Mouse (Mus musculus) spleen, adult 10 weeks (tissue): ENCODE data around the gene Pitpnm3. TPM values are rescaled to one million over a fixed set of nuclear protein-coding genes. Genes with fewer than 3 reads are reported as not detected.

ENCODE experiments used
- polyA plus RNA-seq: library from polyadenylated mRNA; stranded (reverse); fragments of 350-450 nt; fragmentation: Illumina TruSeq; extraction: RNeasy Lipid Tissue Mini Kit (QIAGEN cat#74804); gene quantifications from one replicate; pipeline ENCODE4 v1.2.3, GENCODE M21; 2015; ENCODE audit warnings: low replicate concordance; ENCODE audit not compliant: insufficient read depth

Gene Pitpnm3
- polyA plus RNA-seq: 3.2 TPM

DNA sequence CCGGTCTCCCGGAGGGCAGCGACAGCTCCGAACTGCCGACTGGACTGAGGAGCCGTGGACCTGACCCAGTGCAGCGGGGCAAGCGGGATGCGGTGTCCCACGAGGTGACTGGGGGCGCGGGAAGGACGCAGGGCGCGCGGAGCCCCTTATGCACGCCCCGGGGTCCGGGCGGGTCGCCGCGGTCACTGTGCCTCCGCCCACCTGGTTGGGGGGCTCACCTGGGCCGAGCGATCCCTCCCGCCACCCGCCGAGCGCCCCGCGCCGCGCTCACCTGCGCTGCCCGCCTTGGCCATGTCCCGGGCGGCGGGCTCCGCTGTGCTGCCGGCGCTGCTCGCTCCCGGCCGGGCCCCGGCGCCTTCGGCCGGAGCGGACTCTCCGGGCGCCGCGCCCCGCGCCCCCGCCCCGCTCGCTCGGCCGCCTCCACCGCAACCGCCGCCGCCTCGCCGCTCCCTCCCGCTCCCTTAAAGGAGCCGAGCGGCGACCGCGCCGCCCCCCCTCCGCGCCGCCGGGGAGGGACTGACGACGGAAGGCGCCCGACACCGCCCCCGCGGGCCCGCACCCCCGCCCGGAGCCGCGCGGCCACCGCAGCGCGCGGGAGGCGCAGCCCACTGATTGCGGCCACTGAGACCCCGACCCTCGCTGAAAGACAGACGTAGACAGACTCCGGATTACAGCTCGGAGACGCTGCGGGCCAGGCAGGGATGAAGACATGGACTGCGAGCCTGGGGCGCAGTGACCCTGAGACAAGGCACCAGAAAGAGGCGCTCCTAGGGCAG lies at the start of gene Pitpnm3:
TSS of gene Pitpnm3 (minus strand) at position 396 of the 776 bp plus-strand sequence.

DNA sequence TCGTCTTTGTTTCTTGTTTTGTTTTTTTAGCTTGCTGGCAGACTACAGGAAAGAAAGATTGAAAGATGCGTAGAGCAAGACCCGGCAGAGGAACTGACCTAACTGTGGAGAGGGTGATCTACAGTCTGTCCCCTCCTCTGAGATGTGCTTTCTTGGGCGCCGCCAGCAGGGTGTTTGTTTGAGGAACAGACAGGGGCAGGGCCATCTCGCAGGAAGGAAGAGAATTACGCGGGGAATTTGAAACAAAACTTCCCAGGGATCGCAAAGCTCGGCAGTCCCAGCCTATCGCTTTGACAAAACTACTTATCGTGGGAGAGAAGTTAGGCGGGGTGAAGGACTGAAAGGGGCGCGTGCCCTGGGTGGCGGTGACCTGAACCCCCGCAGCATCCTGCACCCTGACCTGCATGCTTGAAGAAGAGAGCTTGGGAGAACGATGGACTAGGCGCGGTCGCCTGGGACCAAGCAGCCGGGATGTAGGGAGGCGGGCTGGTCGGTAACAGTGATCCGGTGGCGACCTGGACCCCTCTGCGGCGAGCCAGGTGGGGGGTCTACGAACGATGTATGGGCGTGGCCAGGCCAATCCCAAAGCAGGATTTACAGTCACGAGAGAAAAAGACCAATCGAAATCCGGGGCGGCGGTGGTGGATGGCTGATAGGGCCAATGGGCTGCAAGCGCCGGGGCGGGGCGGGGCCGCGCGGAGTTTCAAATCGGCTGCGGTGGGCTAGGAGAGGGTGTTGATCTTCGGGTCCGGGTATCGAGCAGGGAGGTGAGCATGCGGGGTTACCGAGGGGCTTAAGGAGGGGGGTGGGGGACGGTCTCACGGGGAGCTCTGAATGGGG lies 93.6 kb downstream of the Pitpnm3 start, which contains the start of gene Pimreg:
TSS of gene Pimreg (plus strand) at position 265 of the 840 bp plus-strand sequence.

DNA sequence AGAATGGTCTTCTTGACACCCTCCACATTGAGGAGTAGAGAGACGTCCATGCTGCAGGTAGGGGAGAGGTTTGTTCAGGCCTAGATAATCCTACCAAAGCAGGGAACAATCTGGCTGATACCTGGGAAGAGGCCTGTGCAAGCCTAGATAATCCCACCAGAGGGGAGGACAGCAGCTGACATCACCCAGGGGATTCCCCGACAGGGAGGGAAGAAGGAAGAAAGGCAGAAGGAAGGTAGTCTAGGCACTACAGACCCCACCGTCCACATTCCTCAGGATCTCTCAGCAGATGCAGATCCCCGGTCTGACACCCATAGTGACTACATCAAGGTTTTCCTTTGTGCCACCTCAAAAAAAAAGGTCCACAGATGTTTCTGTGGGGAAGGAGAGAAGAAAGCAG lies 98.2 kb downstream of the Pitpnm3 start, which contains the start of gene Aipl1:
TSS of gene Aipl1 (minus strand) at position 101 of the 400 bp plus-strand sequence.

Other genes starting within 250 kb of the Pitpnm3 start
- gene Aipl1, start 98.3 kb downstream of the Pitpnm3 start, polyA plus RNA-seq: not detected
- gene Pimreg, start 93.7 kb downstream of the Pitpnm3 start, polyA plus RNA-seq: 3.0 TPM
- 0.30 TPM for gene Gm43951, start 71.1 kb upstream of the Pitpnm3 start, polyA plus RNA-seq
- gene 4933427D14Rik, start 71.7 kb upstream of the Pitpnm3 start, polyA plus RNA-seq: 15.0 TPM
- gene Txndc17, start 71.8 kb upstream of the Pitpnm3 start, polyA plus RNA-seq: 95.6 TPM
- 10.8 TPM for gene Med31, start 79.8 kb upstream of the Pitpnm3 start, polyA plus RNA-seq
- gene Slc13a5, start 131.4 kb upstream of the Pitpnm3 start, polyA plus RNA-seq: not detected
- gene Xaf1, start 165.9 kb upstream of the Pitpnm3 start, polyA plus RNA-seq: 77.7 TPM
- 0.18 TPM for gene Fbxo39, start 178.7 kb upstream of the Pitpnm3 start, polyA plus RNA-seq
- gene Tekt1, start 226.7 kb upstream of the Pitpnm3 start, polyA plus RNA-seq: not detected